Mouse (Mus musculus) limb, embryonic 11.5 days (tissue): ENCODE measurements around the gene Slc38a3. TPM values are rescaled to one million over a fixed set of nuclear protein-coding genes. Genes with fewer than 3 reads are reported as not detected.

Experiments used
- ATAC-seq: fragments of 200-750 bp; cut with Nextera tagmentation; 2 replicates; pipeline ENCODE4 v1.8.0; 2017; ENCODE audit warnings: low read depth; ENCODE audit not compliant: insufficient number of reproducible peaks, low FRiP score, low TSS enrichment
- DNase-seq: peaks from one replicate; pipeline ENCODE4 v3.0.0-alpha.2; 2015; ENCODE audit warnings: low spot score
- H3K27ac ChIP-seq: fragments of 300-500 bp; sonication (generic); replicated peaks from 2 replicates; pipeline ENCODE4 v1.5.1; 2014; ENCODE audit warnings: low read depth, mild to moderate bottlenecking, low read length
- H3K27me3 ChIP-seq: fragments of 300-500 bp; sonication (generic); 2 replicates; pipeline ENCODE4 v1.6.1; 2014; ENCODE audit warnings: mild to moderate bottlenecking, low read length, mixed read lengths; ENCODE audit not compliant: control insufficient read depth, insufficient read depth
- H3K36me3 ChIP-seq: fragments of 300-500 bp; sonication (generic); 2 replicates; pipeline ENCODE4 v1.6.1; 2014; ENCODE audit warnings: mild to moderate bottlenecking, low read length, moderate library complexity, mixed read lengths; ENCODE audit not compliant: control insufficient read depth, insufficient read depth
- H3K4me1 ChIP-seq: fragments of 300-500 bp; sonication (generic); 2 replicates; pipeline ENCODE4 v1.6.1; 2014; ENCODE audit warnings: low read length, mixed read lengths; ENCODE audit not compliant: control insufficient read depth, insufficient read depth
- H3K4me2 ChIP-seq: fragments of 300-500 bp; sonication (generic); 2 replicates; pipeline ENCODE4 v1.6.1; 2014; ENCODE audit warnings: low read depth, mild to moderate bottlenecking, moderate library complexity; ENCODE audit not compliant: severe bottlenecking
- H3K4me3 ChIP-seq: fragments of 300-500 bp; sonication (generic); 2 replicates; pipeline ENCODE4 v1.5.1; 2014; ENCODE audit warnings: low read depth, low read length
- H3K9ac ChIP-seq: fragments of 300-500 bp; sonication (generic); 2 replicates; pipeline ENCODE4 v1.6.1; 2014; ENCODE audit warnings: mild to moderate bottlenecking, low read length
- H3K9me3 ChIP-seq: fragments of 300-500 bp; sonication (generic); 2 replicates; pipeline ENCODE4 v1.6.1; 2016; ENCODE audit warnings: low read length; ENCODE audit not compliant: control insufficient read depth
- WGBS: fragments of 180-500 bp; shearing (Covaris S2); extraction: QIAGEN DNeasy Blood & Tissue Kit; methylation state at CpG from one replicate; pipeline ENCODE4 v1.1.7; 2014; 5-methylcytosine and 5-hydroxymethylcytosine counted together
- polyA plus RNA-seq: library from polyadenylated mRNA; unstranded; fragments of >200 nt; fragmentation: Nextera tagmentation; extraction: Ambion mirVana; gene quantifications from 2 replicates; pipeline ENCODE4 v1.2.1, GENCODE M21; 2014

Slc38a3 gene
- polyA plus RNA-seq, 1 experiment from 2014 or later: 3.4 TPM

- Histone ChIP-seq H3K9me3 (no peaks in the 10 kb centered on the region; the same call in 1 of the 2 replicates), H3K4me1 (peaks cover 69% of the 10 kb centered on the region), H3K4me2 (peak overlapping the region; percentile 0; the same call in 1 of the 2 replicates), H3K9ac (0 out of 2 replicates have a peak overlapping the region, but pooled peaks have one; percentile 5), H3K36me3 (peaks cover 11% of the 10 kb centered on the region; the same call in 1 of the 2 replicates), H3K4me3 (no peak overlapping the region), H3K27ac (peak overlapping the region; percentile 63), H3K27me3 (no peaks in the 10 kb centered on the region)
- DNase-seq (no peak), ATAC-seq (no peak)
- 47% methylated on average over 15 of the region's 15 CpGs for WGBS
Measured at GRCm38 (mm10) chr9:107628721-107629410, 40.5 kb downstream of the Slc38a3 start.

- Histone ChIP-seq H3K9me3 (no peaks in the 10 kb centered on the region; the same call in 1 of the 2 replicates), H3K27ac (peak overlapping the region; percentile 79), H3K9ac (peak overlapping the region; percentile 34), H3K27me3 (no peaks in the 10 kb centered on the region), H3K36me3 (peaks cover 11% of the 10 kb centered on the region; the same call in 1 of the 2 replicates), H3K4me1 (peaks cover 62% of the 10 kb centered on the region), H3K4me2 (peak overlapping the region; percentile 36; the same call in 1 of the 2 replicates), H3K4me3 (no peak overlapping the region)
- ATAC-seq (no peak), DNase-seq (no peak)
- WGBS: 43% methylated on average over 20 of the region's 20 CpGs
Measured at GRCm38 (mm10) chr9:107627387-107628255, 41.7 kb downstream of the Slc38a3 start.

GRCm38 (mm10) chr9:107626844-107627277 lies 42.5 kb downstream of the Slc38a3 start:
- peak overlapping the region; percentile 36; the same call in 1 of the 2 replicates for H3K4me2 ChIP-seq
- 0% methylated on average over 1 of the region's 2 CpGs for WGBS
- peak overlapping the region; percentile 79 for H3K27ac ChIP-seq
- H3K36me3 ChIP-seq: peaks cover 8% of the 10 kb centered on the region; the same call in 1 of the 2 replicates
- H3K9me3 ChIP-seq: no peaks in the 10 kb centered on the region; the same call in 1 of the 2 replicates
- H3K4me3 ChIP-seq: 0 out of 2 replicates have a peak overlapping the region, but pooled peaks have one; percentile 8
- no peaks in the 10 kb centered on the region for H3K27me3 ChIP-seq
- ATAC-seq (peak; percentile 79), DNase-seq (peak; percentile 98)
- H3K9ac ChIP-seq: peak overlapping the region; percentile 71
- peaks cover 54% of the 10 kb centered on the region for H3K4me1 ChIP-seq

GRCm38 (mm10) chr9:107626158-107626843 lies 43.0 kb downstream of the Slc38a3 start:
- peak overlapping the region; percentile 71; the same call in 1 of the 2 replicates for H3K9ac ChIP-seq
- 50% methylated on average over 15 of the region's 15 CpGs for WGBS
- peaks cover 49% of the 10 kb centered on the region for H3K4me1 ChIP-seq
- H3K9me3 ChIP-seq: no peaks in the 10 kb centered on the region; the same call in 1 of the 2 replicates
- H3K4me3 ChIP-seq: 0 out of 2 replicates have a peak overlapping the region, but pooled peaks have one; percentile 8
- H3K4me2 ChIP-seq: peak overlapping the region; percentile 36; the same call in 1 of the 2 replicates
- H3K27me3 ChIP-seq: no peaks in the 10 kb centered on the region
- H3K27ac ChIP-seq: peak overlapping the region; percentile 79
- ATAC-seq (peak; percentile 11; the same call in 1 of the 2 replicates), DNase-seq (no peak)
- H3K36me3 ChIP-seq: peaks cover 6% of the 10 kb centered on the region; the same call in 1 of the 2 replicates

GRCm38 (mm10) chr9:107625351-107626128 lies 43.8 kb downstream of the Slc38a3 start:
- H3K4me3 ChIP-seq: no peak overlapping the region
- no peak for ATAC-seq
- no peak overlapping the region for H3K27ac ChIP-seq
- no peak overlapping the region for H3K4me2 ChIP-seq
- no peak overlapping the region for H3K9ac ChIP-seq
- peaks cover 41% of the 10 kb centered on the region for H3K4me1 ChIP-seq
- peaks cover 6% of the 10 kb centered on the region; the same call in 1 of the 2 replicates for H3K36me3 ChIP-seq
- WGBS: 88% methylated on average over 12 of the region's 12 CpGs
- no peak for DNase-seq
- no peaks in the 10 kb centered on the region for H3K27me3 ChIP-seq
- H3K9me3 ChIP-seq: no peaks in the 10 kb centered on the region; the same call in 1 of the 2 replicates

- H3K4me3 ChIP-seq: no peak overlapping the region
- H3K36me3 ChIP-seq: peaks cover 8% of the 10 kb centered on the region; the same call in 1 of the 2 replicates
- WGBS: 95% methylated on average over 3 of the region's 3 CpGs
- DNase-seq (no peak), ATAC-seq (no peak)
- H3K9ac ChIP-seq: no peak overlapping the region
- 0 out of 2 replicates have a peak overlapping the region, but pooled peaks have one; percentile 36 for H3K27ac ChIP-seq
- H3K4me2 ChIP-seq: no peak overlapping the region
- H3K9me3 ChIP-seq: no peaks in the 10 kb centered on the region; the same call in 1 of the 2 replicates
- no peaks in the 10 kb centered on the region for H3K27me3 ChIP-seq
- peaks cover 35% of the 10 kb centered on the region for H3K4me1 ChIP-seq
Measured at GRCm38 (mm10) chr9:107624951-107625350, 44.4 kb downstream of the Slc38a3 start.

- Histone ChIP-seq H3K36me3 (peaks cover 12% of the 10 kb centered on the region; the same call in 1 of the 2 replicates), H3K9ac (no peak overlapping the region), H3K4me1 (peaks cover 31% of the 10 kb centered on the region), H3K4me3 (no peak overlapping the region), H3K9me3 (no peaks in the 10 kb centered on the region; the same call in 1 of the 2 replicates), H3K27me3 (no peaks in the 10 kb centered on the region), H3K27ac (0 out of 2 replicates have a peak overlapping the region, but pooled peaks have one; percentile 36), H3K4me2 (no peak overlapping the region)
- DNase-seq (no peak), ATAC-seq (no peak)
- 83% methylated on average over 5 of the region's 5 CpGs for WGBS
Measured at GRCm38 (mm10) chr9:107624539-107624938, 44.8 kb downstream of the Slc38a3 start.
